Mouse (Mus musculus): ENCODE data around the gene Lrit3.

GRCm38 (mm10) chr3:129824891-129825290 is 21.1 kb upstream of the Lrit3 start:
- TF ChIP-seq POLR2A (IDR thresholded peaks at IDR 0.05; ENCODE audit: extremely low read depth, insufficient read depth, low read length), result no peak
- no peak for TF ChIP-seq CTCF (IDR thresholded peaks at IDR 0.05; ENCODE audit: low read depth, low read length)

All from liver, adult 2 months (tissue).